Mouse (Mus musculus): ENCODE results near the gene Mtx1.
"Not testable (repeated sequence)": the region's sequence is repeated elsewhere in the genome, so short reads cannot be mapped to it uniquely, and the experiment has no call there.

The Mtx1 gene

DNA sequence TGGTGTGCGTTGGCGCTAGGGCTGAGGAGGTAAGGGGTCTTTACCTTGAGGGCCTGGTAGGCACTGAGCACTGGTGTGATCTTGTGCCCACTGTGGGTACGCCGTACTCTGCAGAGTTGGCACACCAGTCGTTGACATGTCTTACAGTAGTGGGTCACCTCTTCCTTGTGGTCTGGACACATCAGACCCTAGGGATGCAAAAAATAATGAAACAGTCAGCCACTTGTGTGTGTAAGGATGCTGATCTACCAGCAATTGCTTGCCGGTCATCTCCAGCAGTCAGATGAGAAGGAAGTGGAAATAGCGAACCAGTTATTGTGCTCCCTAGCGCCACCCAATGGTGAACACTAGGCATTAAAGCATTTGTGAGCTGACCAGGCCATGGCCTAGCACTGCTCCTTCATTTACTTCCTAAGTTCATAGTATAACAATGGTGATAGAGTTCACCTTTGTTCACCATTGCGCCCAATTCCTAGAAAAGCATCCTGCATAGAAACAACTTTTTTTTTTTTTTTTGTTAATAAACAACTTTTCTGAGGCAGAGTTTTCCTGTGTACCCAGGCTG is 15.5 kb upstream of the Mtx1 start:
- DNase-seq (ENCODE audit: low read depth, low spot score): no peak

DNA sequence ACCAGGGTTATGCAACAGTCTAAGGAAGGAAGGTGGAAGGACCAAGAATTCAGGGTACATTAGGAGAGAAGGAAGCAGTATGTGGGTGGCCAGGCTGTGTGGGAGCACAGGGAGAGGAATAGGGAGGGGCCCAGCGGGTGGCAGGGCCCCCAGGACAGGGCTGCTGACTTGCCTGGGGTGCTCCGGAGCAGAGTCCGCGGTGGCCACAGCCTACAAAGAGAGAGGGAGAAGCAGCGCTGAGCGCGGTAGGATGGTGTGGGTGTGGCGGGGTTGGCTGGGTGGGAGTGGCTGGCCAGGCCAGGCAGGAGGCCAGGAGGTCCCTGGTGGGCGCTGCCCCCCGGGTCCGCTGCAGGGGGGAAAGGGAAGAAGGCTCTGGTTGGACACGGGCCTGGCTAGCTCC is 11.6 kb upstream of the Mtx1 start:
- DNase-seq (ENCODE audit: low read depth, low spot score): no peak

DNA sequence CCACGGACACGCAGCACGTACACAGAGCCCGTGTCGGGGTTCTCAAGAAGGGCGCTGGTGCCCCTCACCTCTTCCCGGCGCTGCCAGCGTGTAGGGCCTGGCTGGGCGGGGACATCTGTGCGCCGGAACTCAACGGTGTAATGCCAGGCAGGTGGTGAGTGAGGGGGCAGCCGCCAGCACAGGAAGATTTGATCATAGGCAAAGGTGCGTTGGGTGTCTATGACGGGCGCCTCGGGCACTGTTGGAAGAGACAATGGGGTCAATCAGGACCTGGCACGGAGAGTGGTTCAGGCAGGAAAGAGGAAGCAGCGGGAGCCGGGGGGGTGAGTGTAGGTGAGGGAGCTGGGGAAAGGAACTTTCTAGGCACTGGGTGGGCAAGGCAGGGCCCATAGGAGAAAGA is 10.8 kb upstream of the Mtx1 start:
- no peak for DNase-seq (ENCODE audit: low read depth, low spot score)

DNA sequence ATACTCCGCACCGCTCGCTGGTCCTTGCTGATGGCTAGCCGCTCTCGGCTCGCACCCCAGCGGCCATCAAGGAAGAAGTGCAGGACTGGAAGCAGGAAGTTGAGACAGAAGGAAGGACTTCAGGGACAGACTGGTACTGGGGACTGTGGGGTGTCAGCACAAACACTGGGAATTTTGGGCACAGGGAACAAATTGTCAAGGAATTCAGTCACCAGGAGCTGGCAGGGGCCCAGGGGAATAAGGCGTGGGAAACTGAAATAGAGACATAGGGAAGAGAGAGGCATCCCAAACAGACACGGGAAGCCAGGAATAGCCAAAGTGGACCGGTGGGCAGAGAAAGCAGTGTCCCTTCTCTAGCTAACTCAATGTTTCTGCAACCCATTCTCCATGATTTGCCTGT is 9.6 kb upstream of the Mtx1 start:
- DNase-seq (ENCODE audit: low read depth, low spot score): no peak

DNA sequence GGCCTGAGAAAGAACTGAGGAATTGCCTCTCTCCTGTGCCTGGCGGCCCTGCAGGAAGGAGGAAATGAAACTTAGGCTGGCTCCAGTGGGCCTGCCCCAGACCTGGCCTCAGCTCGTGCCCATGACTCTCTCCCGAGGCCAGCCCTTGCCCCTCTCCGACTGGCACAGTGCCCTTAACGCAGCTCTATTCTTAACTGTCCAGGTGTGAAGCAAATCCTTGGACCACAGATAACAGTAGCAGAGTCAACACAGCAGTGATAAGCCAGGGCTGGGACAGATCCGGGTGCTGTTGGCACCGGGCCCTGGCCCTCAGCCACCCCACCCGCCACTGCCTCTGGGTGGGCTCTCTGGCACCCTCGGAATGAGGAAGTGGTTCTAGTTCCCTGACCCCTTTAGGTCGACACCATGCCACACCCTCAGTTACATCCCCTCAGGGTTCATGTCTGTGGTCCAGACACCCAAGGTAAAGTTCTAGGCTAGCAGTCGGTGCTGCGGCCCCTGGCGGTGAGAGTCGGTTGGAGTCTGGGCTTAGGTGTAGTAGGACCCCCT is 6.7 kb upstream of the Mtx1 start:
- no peak for DNase-seq (ENCODE audit: low read depth, low spot score)

DNA sequence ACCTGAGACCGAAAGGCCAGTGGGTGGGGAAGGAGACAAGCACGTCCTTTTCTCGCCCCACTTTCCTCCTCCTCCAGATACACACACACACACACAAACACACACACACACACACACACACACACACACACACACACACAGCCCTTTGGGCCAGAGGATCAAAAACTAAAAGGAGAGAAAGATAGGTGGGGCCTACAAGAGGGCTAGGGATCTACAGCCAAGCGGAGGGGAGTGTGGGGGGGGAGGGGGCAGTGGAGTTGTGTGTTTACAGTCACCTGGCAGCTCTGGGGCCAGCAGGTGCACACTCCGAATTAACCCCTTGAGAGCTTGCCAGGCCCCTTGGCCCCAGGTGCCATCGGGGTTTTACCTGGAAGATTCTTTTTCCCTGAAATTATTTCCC is 5.7 kb upstream of the Mtx1 start:
- DNase-seq (ENCODE audit: low read depth, low spot score): no peak

DNA sequence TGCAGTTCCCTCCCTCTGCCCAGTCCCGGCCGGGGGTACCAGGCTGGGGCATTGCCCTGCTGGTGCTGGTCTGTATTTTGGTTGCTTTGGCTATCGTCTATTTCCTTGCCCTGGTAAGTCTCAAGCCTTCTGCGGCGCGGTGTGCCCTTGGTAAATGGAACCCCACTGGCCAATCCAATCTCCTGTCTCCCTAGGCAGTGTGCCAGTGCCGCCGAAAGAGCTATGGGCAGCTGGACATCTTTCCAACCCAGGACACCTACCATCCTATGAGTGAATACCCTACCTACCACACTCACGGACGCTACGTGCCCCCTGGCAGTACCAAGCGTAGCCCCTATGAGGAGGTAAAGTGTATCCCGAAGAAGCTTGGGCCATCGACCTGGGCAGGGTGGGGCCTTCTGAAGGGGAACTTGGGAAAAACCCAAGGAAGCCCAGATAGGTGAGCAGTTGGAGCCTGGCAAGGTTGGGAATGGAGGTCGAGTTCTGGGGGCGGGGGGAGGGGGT is 4.9 kb upstream of the Mtx1 start:
- DNase-seq (ENCODE audit: low read depth, low spot score): no peak

DNA sequence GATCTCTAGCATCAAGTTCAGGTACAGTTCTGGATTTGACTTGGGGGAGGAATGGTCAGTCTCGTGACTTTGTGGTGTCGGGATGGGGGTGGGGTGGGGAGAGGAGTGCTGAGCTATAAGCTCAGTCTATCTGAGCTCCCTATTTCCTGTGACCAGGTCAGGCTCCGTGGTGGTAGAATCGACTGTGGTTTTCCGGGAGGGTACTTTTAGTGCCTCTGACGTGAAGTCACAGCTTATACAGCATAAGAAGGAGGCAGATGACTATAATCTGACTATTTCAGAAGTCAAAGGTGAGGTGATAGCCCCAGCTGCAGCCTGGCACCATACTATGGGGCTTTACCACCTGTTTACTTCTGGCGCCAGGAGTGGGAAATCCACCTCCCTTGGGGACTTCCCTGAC is 4.5 kb upstream of the Mtx1 start:
- no peak for DNase-seq (ENCODE audit: low read depth, low spot score)

DNA sequence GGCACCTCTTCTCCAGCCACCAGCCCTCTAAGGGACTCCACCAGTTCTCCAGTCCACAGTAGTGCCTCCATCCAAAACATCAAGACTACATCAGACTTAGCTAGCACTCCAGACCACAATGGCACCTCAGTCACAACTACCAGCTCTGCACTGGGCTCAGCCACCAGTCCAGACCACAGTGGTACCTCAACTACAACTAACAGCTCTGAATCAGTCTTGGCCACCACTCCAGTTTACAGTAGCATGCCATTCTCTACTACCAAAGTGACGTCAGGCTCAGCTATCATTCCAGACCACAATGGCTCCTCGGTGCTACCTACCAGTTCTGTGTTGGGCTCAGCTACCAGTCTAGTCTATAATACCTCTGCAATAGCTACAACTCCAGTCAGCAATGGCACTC is 3.7 kb upstream of the Mtx1 start:
- no peak for DNase-seq (ENCODE audit: low read depth, low spot score)

DNA sequence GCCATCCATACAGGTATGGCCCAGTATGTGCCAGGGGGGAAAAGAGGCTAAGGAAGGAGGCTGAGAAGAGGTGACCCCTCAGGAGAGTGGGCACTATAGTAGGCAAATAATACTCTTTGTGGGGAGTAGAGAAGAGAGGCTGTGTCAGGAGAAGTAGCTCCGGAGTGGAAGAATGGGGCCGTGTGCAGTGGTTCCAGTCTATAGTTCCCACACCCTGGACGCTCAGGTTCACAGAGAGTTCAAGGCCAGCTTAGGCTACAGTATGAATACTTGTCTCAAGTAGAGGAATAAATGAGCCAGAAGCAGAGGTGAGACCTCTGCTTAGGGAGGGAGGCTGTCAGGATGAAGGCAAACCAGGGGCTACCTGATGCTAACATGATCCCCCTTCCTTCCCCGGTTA is 2.4 kb upstream of the Mtx1 start:
- DNase-seq (ENCODE audit: low read depth, low spot score): no peak

DNA sequence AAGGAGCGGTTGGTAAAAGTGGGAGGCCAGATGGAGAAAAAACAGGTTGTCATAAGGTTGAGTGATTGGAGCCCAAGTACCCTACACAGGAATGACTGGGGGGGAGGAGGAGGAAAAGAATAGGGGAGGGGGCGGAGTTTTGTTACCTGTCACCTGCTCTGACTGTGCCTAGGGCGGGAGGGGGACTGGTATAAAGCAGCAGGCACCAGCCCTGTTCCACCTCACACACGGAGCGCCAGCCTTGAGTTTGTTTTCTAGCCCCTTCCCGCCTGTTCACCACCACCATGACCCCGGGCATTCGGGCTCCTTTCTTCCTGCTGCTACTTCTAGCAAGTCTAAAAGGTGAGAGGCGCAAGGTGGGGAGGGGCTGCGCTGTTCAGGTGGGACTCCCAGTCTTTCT is 1.9 kb upstream of the Mtx1 start, which contains the start of gene Muc1:
Muc1 (plus strand) TSS at position 222 of the 400 bp plus-strand sequence.
- DNase-seq (ENCODE audit: low read depth, low spot score): no peak

DNA sequence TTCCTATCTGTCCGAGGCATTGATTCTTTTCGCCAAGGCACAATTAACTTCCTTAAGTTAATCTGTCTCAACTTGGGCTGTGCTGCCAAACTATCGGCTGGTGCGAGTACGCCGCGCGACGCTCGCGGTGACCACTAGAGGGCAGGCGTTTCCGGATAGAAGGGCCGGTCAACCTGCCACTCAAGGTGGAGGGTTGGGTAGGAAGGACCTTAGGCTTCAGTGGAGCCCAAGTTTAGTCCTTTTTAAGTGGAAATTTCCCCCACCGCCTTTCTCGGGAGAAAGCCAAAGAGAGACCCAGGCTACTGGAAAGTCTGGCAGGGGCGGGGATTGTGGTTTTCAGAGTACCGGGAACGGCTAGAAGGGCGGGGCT is 1.3 kb upstream of the Mtx1 start:
- DNase-seq (ENCODE audit: low read depth, low spot score): peak; percentile 62

DNA sequence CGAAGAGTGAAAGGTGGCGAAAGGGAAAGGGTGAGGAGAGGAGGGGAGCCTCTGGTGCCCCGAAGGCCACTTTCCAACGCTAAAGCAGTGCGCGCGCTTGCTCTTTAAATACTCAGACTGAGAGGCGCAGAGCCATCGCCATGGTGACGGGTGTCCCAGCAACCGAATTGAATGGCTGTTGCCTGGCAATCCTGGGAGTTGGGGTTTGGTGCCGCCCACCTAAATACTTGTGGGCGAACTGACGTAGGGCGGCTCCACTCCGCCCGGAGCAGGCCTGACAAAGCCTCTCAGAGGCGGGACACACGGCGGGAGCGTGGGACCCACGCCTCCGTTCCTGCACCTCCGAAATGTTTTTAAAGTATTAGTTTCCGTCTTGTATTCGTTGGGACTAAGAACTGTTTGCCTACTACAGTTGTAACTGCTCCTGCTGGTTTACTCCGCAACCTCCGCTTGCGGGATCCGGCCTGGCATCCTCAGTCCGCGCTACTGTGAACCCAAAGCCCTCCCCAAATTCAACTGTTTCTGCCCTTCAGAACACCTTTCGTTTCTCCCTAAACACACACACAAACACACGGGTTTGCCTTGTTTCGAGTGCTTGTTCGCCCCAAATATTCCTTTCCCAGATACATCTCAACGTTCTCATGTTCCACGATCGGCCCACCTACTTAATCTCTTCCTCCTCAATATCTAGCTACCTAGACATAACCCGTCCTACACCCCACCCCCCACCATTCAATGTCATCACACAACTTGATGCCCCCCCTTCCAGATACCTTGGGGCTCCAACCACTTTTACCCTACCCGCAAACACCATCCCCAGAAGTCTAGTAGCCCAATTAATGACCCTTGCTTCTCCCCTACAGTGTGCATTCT is 655 bp upstream of the Mtx1 start:
- DNase-seq (ENCODE audit: low read depth, low spot score): no peak

DNA sequence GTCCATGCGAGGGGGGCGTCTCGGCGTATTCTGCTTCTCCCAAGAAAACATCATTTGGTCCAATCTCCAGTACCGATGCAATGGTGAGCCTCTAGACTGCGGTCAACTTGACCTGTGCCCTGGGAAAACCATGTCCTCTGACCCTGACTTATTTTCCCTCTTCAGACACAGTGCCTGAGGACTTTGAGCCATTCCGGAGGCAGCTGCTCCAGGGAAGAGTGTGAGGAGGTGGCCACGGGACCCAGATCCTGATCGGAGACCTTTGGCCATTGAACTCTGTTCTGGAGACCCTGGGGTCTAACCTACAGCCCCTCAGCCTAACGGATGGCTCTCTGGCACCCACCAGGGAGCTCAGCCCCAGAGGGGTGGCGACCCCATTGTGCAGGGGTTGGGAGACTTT is 527 bp downstream of the Mtx1 start:
- DNase-seq (ENCODE audit: low read depth, low spot score): no peak

DNA sequence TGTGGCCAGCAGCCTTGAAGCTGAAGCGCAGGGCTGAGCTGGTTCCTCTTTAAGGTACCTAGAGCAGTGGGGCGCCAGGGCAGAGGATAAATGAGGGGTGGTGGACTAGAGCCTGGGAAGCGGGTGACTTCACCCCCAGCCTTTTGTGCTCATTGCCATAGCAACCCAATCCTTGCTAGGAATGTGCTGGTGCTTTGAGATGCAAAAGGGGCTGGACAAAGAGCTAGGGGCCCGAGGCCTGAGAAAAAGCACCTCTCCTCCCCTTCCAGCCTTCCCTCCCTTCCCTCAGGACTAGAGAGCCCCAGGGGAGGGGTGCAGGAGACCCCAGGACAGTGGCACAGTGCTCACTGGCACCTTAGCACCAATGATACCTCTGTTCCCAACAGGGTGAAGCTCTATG is 970 bp downstream of the Mtx1 start:
- DNase-seq (ENCODE audit: low read depth, low spot score): no peak

DNA sequence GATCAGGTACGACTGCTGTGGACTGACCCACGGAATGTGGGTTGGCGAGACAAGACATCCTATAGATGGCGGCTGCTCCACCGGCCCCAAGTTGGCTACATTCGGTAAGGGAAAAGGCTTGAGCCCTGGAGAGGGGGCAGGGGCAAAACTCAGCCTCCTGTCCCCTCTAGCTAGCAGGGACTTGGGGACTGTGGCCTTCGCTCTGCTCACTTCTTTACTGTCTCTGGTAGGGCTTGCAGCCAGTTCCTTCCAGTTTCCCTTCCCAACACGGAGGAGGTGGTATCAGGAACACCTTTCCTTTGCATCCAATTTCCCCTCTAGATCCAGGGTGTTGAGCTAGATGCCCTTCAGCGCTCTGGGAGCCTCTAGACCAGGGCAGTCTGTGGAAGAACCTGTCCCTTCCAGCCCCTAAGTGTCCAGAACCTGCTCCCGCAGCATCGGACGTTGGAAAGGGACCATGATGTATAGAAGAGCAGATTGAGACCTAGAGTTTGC is 1.5 kb downstream of the Mtx1 start:
- DNase-seq (ENCODE audit: low read depth, low spot score): no peak

DNA sequence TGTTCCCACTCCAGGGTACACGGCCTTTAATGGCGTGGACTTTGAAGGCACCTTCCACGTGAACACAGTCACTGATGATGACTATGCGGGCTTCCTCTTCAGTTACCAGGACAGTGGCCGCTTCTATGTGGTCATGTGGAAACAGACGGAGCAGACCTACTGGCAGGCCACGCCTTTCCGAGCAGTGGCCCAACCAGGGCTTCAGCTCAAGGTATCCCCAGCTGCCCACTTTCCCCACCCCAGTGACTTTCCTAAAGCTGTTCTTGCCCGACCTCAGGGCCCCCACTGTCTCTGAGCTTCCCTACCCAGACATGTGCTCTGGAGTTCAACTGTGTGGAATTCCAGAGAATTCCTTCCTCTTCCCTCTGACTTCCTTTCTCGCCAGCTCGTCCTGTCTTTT is 2.1 kb downstream of the Mtx1 start:
- no peak for DNase-seq (ENCODE audit: low read depth, low spot score)

DNA sequence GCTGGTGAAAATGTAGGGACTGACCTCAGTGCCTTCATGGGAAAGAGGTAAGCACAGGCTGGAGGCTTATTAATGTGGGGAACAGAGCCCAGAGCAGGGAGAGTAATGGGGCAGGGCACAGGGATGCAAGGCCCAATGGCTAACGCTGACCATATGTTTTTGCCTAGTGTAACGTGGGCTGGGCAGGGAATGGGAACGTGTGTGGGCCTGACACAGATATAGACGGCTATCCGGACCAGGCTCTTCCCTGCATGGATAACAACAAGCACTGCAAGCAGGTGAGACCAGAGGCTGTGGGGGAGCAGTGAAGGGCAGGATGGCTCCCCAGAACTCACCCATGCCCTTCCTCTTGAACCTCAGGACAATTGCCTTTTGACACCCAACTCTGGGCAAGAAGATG is 5.7 kb downstream of the Mtx1 start:
- no peak for DNase-seq (ENCODE audit: low read depth, low spot score)

DNA sequence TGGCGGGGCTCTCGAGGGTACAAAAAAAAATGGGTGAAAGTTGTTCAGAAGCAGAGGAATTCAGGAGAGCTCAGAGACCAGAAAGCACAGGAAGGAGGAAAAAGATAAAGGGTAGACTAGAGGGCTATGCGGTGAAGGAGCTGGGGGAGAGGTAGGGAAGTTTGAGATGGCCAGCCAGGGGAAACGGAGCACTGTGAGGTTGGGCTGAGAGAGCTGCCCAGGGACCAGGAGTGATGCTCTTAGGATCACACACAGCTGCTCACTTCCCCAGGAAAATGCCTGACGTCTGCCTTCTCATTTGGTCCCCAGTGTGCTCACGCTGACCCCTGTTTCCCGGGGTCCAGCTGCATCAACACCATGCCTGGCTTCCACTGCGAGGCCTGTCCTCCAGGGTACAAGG is 7.3 kb downstream of the Mtx1 start:
- no peak for DNase-seq (ENCODE audit: low read depth, low spot score)

DNA sequence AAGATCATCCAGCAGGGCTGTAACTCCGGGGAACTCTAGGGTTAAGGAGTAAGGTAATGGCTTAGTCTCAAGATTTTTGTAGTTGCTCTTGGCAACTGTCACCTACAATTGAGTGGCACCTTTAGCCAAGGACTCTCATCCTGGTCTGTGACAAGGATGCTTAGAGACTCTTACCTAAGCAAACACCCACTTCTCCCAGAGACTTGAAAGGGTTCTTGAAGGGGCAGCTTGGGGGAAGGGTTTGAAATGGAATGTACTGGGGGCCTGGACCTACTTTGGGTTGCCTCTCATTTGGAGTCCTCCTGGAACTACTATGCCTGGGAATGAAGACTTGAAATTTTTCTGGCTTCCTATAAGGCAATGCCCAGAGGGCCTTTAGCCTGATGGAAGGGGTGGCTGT is 8.6 kb downstream of the Mtx1 start:
- DNase-seq (ENCODE audit: low read depth, low spot score): no peak

DNA sequence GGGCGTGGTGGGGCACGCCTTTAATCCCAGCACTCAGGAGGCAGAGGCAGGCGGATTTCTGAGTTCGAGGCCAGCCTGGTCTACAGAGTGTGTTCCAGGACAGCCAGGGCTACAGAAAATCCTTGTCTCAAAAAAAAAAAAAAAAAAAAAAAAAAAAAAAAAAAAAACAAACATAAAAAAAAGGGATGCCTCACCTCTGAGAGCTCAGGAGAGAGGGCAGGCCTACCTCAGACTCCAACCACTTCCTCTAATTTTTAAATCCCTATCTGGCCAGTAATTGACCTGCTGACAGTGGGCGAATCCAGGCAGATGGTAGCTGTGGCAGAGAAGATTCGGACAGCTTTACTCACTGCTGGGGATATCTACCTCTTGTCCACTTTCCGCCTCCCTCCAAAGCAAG is 10.5 kb downstream of the Mtx1 start:
- not testable (repeated sequence) for DNase-seq (ENCODE audit: low read depth, low spot score)

DNA sequence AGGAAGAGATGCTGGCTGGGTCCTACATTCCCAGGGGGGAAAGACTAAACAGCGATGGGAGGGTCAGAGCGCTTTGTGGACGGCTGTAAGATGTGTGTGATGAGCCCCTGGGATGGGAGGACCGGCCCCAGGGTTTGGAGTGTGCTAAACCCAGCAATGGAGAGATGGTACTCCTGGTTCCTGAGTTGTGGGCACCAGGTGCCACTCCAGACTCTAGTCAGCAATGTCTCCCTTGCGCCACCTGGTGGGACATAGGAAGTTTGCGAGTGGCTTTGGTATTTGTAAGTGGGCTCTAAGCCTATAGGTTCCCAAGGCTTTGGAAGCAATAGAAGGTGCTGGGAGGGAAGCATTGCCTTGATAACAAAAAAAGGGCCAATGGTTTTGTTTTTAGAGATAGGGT is 11.0 kb downstream of the Mtx1 start:
- DNase-seq (ENCODE audit: low read depth, low spot score): peak; percentile 80
